Mouse (Mus musculus) neural tube, embryonic 15.5 days (tissue): ENCODE results near the gene Mpzl3. TPM values are rescaled to one million over a fixed set of nuclear protein-coding genes. Genes with fewer than 3 reads are reported as not detected.
"Not testable (repeated sequence)": the region's sequence is repeated elsewhere in the genome, so short reads cannot be mapped to it uniquely, and the experiment has no call there.

Source experiments
- ATAC-seq: fragments of 200-750 bp; cut with Nextera tagmentation; 2 replicates; pipeline ENCODE4 v1.8.0; 2017; ENCODE audit warnings: mild to moderate bottlenecking, moderate TSS enrichment, moderate library complexity; ENCODE audit not compliant: low FRiP score
- H3K27ac ChIP-seq: fragments of 300-500 bp; sonication (generic); replicated peaks from 2 replicates; pipeline ENCODE4 v1.5.1; 2015; ENCODE audit warnings: mild to moderate bottlenecking, inconsistent platforms
- H3K27me3 ChIP-seq: fragments of 300-500 bp; sonication (generic); replicated peaks from 2 replicates; pipeline ENCODE4 v1.6.1; 2015; ENCODE audit warnings: inconsistent platforms
- H3K36me3 ChIP-seq: fragments of 300-500 bp; sonication (generic); 2 replicates; pipeline ENCODE4 v1.6.1; 2015; ENCODE audit warnings: inconsistent platforms
- H3K4me1 ChIP-seq: fragments of 300-500 bp; sonication (generic); 2 replicates; pipeline ENCODE4 v1.6.1; 2015; ENCODE audit warnings: inconsistent platforms
- H3K4me2 ChIP-seq: fragments of 300-500 bp; sonication (generic); 2 replicates; pipeline ENCODE4 v1.6.1; 2015; ENCODE audit warnings: inconsistent platforms, mild to moderate bottlenecking, moderate library complexity
- H3K4me3 ChIP-seq: fragments of 300-500 bp; sonication (generic); replicated peaks from 2 replicates; pipeline ENCODE4 v1.5.1; 2015; ENCODE audit warnings: mild to moderate bottlenecking, inconsistent platforms
- H3K9ac ChIP-seq: fragments of 300-500 bp; sonication (generic); replicated peaks from 2 replicates; pipeline ENCODE4 v1.6.1; 2015; ENCODE audit warnings: mild to moderate bottlenecking, inconsistent platforms
- H3K9me3 ChIP-seq: fragments of 300-500 bp; sonication (generic); replicated peaks from 2 replicates; pipeline ENCODE4 v1.6.1; 2016; ENCODE audit warnings: inconsistent platforms
- WGBS: fragments of 180-500 bp; shearing (Covaris S2); methylation state at CpG from one replicate; pipeline ENCODE4 v1.1.7; 2015; ENCODE audit warnings: mixed read lengths; 5-methylcytosine and 5-hydroxymethylcytosine counted together
- polyA plus RNA-seq: library from polyadenylated mRNA; unstranded; fragments of >200 nt; fragmentation: Nextera tagmentation; extraction: Ambion mirVana; gene quantifications from 2 replicates; pipeline ENCODE4 v1.2.1, GENCODE M21; 2015

Mpzl3 gene
- polyA plus RNA-seq, 1 experiment from 2014 or later = 1.00 TPM

GRCm38 (mm10) chr9:45027376-45027775 is 27.6 kb upstream of the Mpzl3 start:
- no peak overlapping the region for H3K27ac ChIP-seq

GRCm38 (mm10) chr9:45030341-45030740 is 24.6 kb upstream of the Mpzl3 start:
- no peak overlapping the region for H3K4me2 ChIP-seq
- no peak for ATAC-seq
- H3K9ac ChIP-seq = no peak overlapping the region
- H3K27ac ChIP-seq = no peak overlapping the region
- H3K9me3 ChIP-seq = no peaks in the 10 kb centered on the region
- no peak overlapping the region for H3K4me3 ChIP-seq
- 75% methylated on average over 6 of the region's 6 CpGs for WGBS
- H3K4me1 ChIP-seq = no peaks in the 10 kb centered on the region
- H3K36me3 ChIP-seq = no peaks in the 10 kb centered on the region
- peaks cover 8% of the 10 kb centered on the region; the same call in 1 of the 2 replicates for H3K27me3 ChIP-seq

More at GRCm38 (mm10) chr9:45027376-45027775, 27.6 kb upstream of the Mpzl3 start:
- Histone ChIP-seq H3K4me1 (no peaks in the 10 kb centered on the region), H3K9ac (no peak overlapping the region), H3K27me3 (peaks cover 3% of the 10 kb centered on the region; the same call in 1 of the 2 replicates), H3K4me2 (no peak overlapping the region), H3K9me3 (no peaks in the 10 kb centered on the region), H3K36me3 (no peaks in the 10 kb centered on the region), H3K4me3 (no peak overlapping the region)
- no peak for ATAC-seq
- 82% methylated on average over 8 of the region's 8 CpGs for WGBS

GRCm38 (mm10) chr9:45032261-45032660 is 22.7 kb upstream of the Mpzl3 start:
- Histone ChIP-seq H3K4me1 (no peaks in the 10 kb centered on the region), H3K9ac (no peak overlapping the region), H3K4me2 (no peak overlapping the region), H3K4me3 (no peak overlapping the region), H3K27me3 (peaks cover 8% of the 10 kb centered on the region; the same call in 1 of the 2 replicates), H3K9me3 (no peaks in the 10 kb centered on the region), H3K27ac (no peak overlapping the region), H3K36me3 (no peaks in the 10 kb centered on the region)
- 82% methylated on average over 2 of the region's 2 CpGs for WGBS
- no peak for ATAC-seq

- no peaks in the 10 kb centered on the region for H3K36me3 ChIP-seq
- no peak overlapping the region for H3K27ac ChIP-seq
- H3K9ac ChIP-seq = no peak overlapping the region
- peaks cover 28% of the 10 kb centered on the region for H3K27me3 ChIP-seq
- 77% methylated on average over 3 of the region's 3 CpGs for WGBS
- H3K9me3 ChIP-seq = no peaks in the 10 kb centered on the region
- H3K4me1 ChIP-seq = no peaks in the 10 kb centered on the region
- no peak overlapping the region for H3K4me3 ChIP-seq
- no peak for ATAC-seq
- no peak overlapping the region for H3K4me2 ChIP-seq
Observed at GRCm38 (mm10) chr9:45034526-45034925, 20.5 kb upstream of the Mpzl3 start.

- H3K27me3 ChIP-seq = peaks cover 60% of the 10 kb centered on the region
- peaks cover 13% of the 10 kb centered on the region for H3K4me1 ChIP-seq
- not testable (repeated sequence) for H3K9me3 ChIP-seq, H3K9ac ChIP-seq, ATAC-seq, H3K4me3 ChIP-seq, H3K4me2 ChIP-seq, H3K27ac ChIP-seq, H3K36me3 ChIP-seq
- 95% methylated on average over 1 of the region's 1 CpGs for WGBS
Observed at GRCm38 (mm10) chr9:45037803-45038202, 17.2 kb upstream of the Mpzl3 start.

GRCm38 (mm10) chr9:45039499-45039898 is 15.5 kb upstream of the Mpzl3 start, which contains the start of gene Mpzl2:
TSS of gene Mpzl2 (plus strand) at chr9:45039799.
- no peak for ATAC-seq

GRCm38 (mm10) chr9:45040066-45040845 is 14.7 kb upstream of the Mpzl3 start:
- peaks cover 78% of the 10 kb centered on the region for H3K27me3 ChIP-seq
- H3K4me3 ChIP-seq = no peak overlapping the region
- peak overlapping the region; percentile 27 for H3K4me2 ChIP-seq
- no peak overlapping the region for H3K27ac ChIP-seq
- no peak for ATAC-seq
- H3K9me3 ChIP-seq = no peaks in the 10 kb centered on the region
- 19% methylated on average over 14 of the region's 14 CpGs for WGBS
- no peaks in the 10 kb centered on the region for H3K36me3 ChIP-seq
- peaks cover 13% of the 10 kb centered on the region for H3K4me1 ChIP-seq
- H3K9ac ChIP-seq = no peak overlapping the region

More at GRCm38 (mm10) chr9:45039499-45039898, 15.5 kb upstream of the Mpzl3 start, which contains the start of gene Mpzl2:
- WGBS = 61% methylated on average over 5 of the region's 5 CpGs
- H3K27me3 ChIP-seq = peaks cover 71% of the 10 kb centered on the region
- no peaks in the 10 kb centered on the region for H3K36me3 ChIP-seq
- H3K4me3 ChIP-seq = no peak within 1 kb of the TSS
- peak within 1 kb of the TSS; percentile 27 for H3K4me2 ChIP-seq
- no peak within 1 kb of the TSS for H3K9ac ChIP-seq
- H3K9me3 ChIP-seq = no peaks in the 10 kb centered on the region
- H3K4me1 ChIP-seq = peaks cover 13% of the 10 kb centered on the region
- H3K27ac ChIP-seq = no peak within 1 kb of the TSS

GRCm38 (mm10) chr9:45041131-45041838 is 13.7 kb upstream of the Mpzl3 start:
- Histone ChIP-seq H3K4me1 (peaks cover 13% of the 10 kb centered on the region), H3K27me3 (peaks cover 76% of the 10 kb centered on the region), H3K4me2 (peak overlapping the region; percentile 27), H3K9me3 (no peaks in the 10 kb centered on the region), H3K27ac (no peak overlapping the region), H3K4me3 (no peak overlapping the region), H3K9ac (no peak overlapping the region), H3K36me3 (no peaks in the 10 kb centered on the region)
- no peak for ATAC-seq
- 30% methylated on average over 17 of the region's 17 CpGs for WGBS

GRCm38 (mm10) chr9:45042056-45042720 is 12.8 kb upstream of the Mpzl3 start:
- H3K27ac ChIP-seq = no peak overlapping the region
- no peak for ATAC-seq
- H3K9me3 ChIP-seq = no peaks in the 10 kb centered on the region
- H3K4me3 ChIP-seq = 0 out of 2 replicates have a peak overlapping the region, but pooled peaks have one; percentile 8
- peaks cover 13% of the 10 kb centered on the region for H3K4me1 ChIP-seq
- peaks cover 74% of the 10 kb centered on the region for H3K27me3 ChIP-seq
- no peak overlapping the region for H3K9ac ChIP-seq
- peak overlapping the region; percentile 30 for H3K4me2 ChIP-seq
- no peaks in the 10 kb centered on the region for H3K36me3 ChIP-seq
- WGBS = 3% methylated on average over 20 of the region's 20 CpGs

- H3K27me3 ChIP-seq = peaks cover 69% of the 10 kb centered on the region
- no peaks in the 10 kb centered on the region for H3K36me3 ChIP-seq
- no peaks in the 10 kb centered on the region for H3K9me3 ChIP-seq
- no peak for ATAC-seq
- H3K27ac ChIP-seq = no peak overlapping the region
- H3K4me1 ChIP-seq = peaks cover 13% of the 10 kb centered on the region
- H3K4me2 ChIP-seq = peak overlapping the region; percentile 30
- under 1% methylated on average over 10 of the region's 10 CpGs for WGBS
- H3K9ac ChIP-seq = no peak overlapping the region
- H3K4me3 ChIP-seq = 0 out of 2 replicates have a peak overlapping the region, but pooled peaks have one; percentile 8
Observed at GRCm38 (mm10) chr9:45042947-45043346, 12.0 kb upstream of the Mpzl3 start.

GRCm38 (mm10) chr9:45046973-45047372 is 8.0 kb upstream of the Mpzl3 start:
- 92% methylated on average over 16 of the region's 16 CpGs for WGBS
- ATAC-seq = no peak
- peaks cover 46% of the 10 kb centered on the region for H3K27me3 ChIP-seq

More at GRCm38 (mm10) chr9:45046973-45047372, 8.0 kb upstream of the Mpzl3 start:
- Histone ChIP-seq H3K27ac (no peak overlapping the region), H3K4me3 (no peak overlapping the region), H3K9ac (no peak overlapping the region), H3K4me1 (peaks cover 6% of the 10 kb centered on the region), H3K36me3 (no peaks in the 10 kb centered on the region), H3K4me2 (no peak overlapping the region), H3K9me3 (no peaks in the 10 kb centered on the region)
